Mouse (Mus musculus): ENCODE data around the gene Aph1a. TPM values are rescaled to one million over a fixed set of nuclear protein-coding genes. Genes with fewer than 3 reads are reported as not detected.
A peak's percentile ranks its signal among the peaks of the same experiment; 100 is the strongest.

Gene Aph1a
- total RNA-seq, 1 experiment = 70.9 TPM

DNA sequence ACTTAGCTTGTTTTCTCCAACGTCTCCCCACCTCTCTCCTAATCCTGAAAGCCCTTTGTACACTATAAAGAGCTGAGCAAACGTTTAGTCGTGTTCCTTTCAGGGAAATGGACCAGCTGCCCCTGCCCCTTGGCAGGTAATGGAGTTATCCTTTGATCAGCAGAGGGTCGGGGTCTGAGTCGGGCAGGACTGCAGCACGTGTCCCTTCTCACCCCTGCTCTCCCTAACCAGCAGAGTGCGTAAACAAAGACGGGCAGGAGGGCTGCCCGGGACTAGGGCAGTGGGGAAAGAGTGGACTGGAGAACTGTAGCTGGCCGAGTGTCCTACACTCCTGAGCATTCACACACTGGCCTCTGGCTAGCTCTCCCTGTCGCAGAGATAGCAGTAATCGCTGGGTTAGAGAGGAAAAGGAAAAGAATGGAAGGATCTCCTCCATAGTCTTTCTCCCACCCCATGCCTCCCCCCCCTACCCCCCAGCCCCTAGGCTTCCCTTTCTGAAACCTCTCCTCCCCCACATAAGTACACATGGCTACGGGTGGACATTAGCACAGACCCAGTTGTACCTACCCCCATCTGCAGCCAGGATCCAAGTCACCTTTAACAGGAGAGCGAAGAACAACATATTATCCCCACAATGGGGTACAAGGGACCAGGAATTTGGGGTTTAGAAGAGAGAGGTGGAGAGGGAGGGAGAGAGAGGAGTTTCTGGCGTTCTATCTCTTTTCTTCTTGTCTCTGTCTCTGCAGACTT is 10.2 kb downstream of the Aph1a start:
- in situ Hi-C loops (cut with MboI; ENCODE audit: low sequenced_read_pairs in 2 of 2, unreplicated experiment in 2 of 2) = no loop called here
- Histone ChIP-seq H3K9ac (ENCODE audit: insufficient read depth, low read depth, low read length, poor library complexity, severe bottlenecking) (no peak overlapping the region), H3K36me3 (ENCODE audit: control insufficient read depth, insufficient read depth, low read length, poor library complexity, severe bottlenecking) (no peaks in the 10 kb centered on the region), H3K9me3 (ENCODE audit: control insufficient read depth, insufficient read depth, low read depth, low read length) (no peaks in the 10 kb centered on the region), H3K4me1 (ENCODE audit: control insufficient read depth in 2 of 2, insufficient read depth in 2 of 2, low read length in 2 of 2, poor library complexity in 1 of 2) (peaks cover 4 to 17% of the 10 kb centered on the region in 2 experiments; a peak in 3 of 4 replicates), H3K4me3 (ENCODE audit: insufficient read depth in 1 of 2, low read depth in 1 of 2, low read length in 2 of 2, poor library complexity in 1 of 2, severe bottlenecking in 1 of 2) (peak overlapping the region in 1 of 2 experiments; percentile 3; a peak in 1 of 4 replicates), H3K27ac (ENCODE audit: insufficient read depth, low read depth, low read length, poor library complexity, severe bottlenecking) (no peak overlapping the region)
- TF ChIP-seq ZC3H11A (IDR thresholded peaks at IDR 0.05; ENCODE audit: borderline replicate concordance, low read depth, low read length) (no peak), HCFC1 (IDR thresholded peaks at IDR 0.05; ENCODE audit: borderline replicate concordance, insufficient read depth, low read length) (no peak), CHD2 (IDR thresholded peaks at IDR 0.05; ENCODE audit: low read depth, low read length) (no peak), MAFK (IDR thresholded peaks at IDR 0.05; ENCODE audit: insufficient read depth, low read depth, low read length) (no peak), ZNF384 (IDR thresholded peaks at IDR 0.05; ENCODE audit: low read depth, low read length) (no peak)
- no peak for DNase-seq (ENCODE audit: low read depth, low spot score)

- Histone ChIP-seq H3K36me3 (ENCODE audit: control insufficient read depth, insufficient read depth, low read length, poor library complexity, severe bottlenecking) (no peaks in the 10 kb centered on the region), H3K27ac (ENCODE audit: insufficient read depth, low read depth, low read length, poor library complexity, severe bottlenecking) (no peak within 1 kb of the TSS), H3K9ac (ENCODE audit: insufficient read depth, low read depth, low read length, poor library complexity, severe bottlenecking) (peak within 1 kb of the TSS; percentile 44), H3K4me1 (ENCODE audit: control insufficient read depth in 2 of 2, insufficient read depth in 2 of 2, low read length in 2 of 2, poor library complexity in 1 of 2) (peaks cover 4 to 16% of the 10 kb centered on the region in 2 experiments; a peak in 3 of 4 replicates), H3K4me3 (ENCODE audit: insufficient read depth in 1 of 2, low read depth in 1 of 2, low read length in 2 of 2, poor library complexity in 1 of 2, severe bottlenecking in 1 of 2) (peak within 1 kb of the TSS; percentile 46; a peak in 3 of 4 replicates), H3K9me3 (ENCODE audit: control insufficient read depth, insufficient read depth, low read depth, low read length) (no peaks in the 10 kb centered on the region)
- in situ Hi-C loops (cut with MboI; ENCODE audit: low sequenced_read_pairs in 2 of 2, unreplicated experiment in 2 of 2) = no loop called here
- TF ChIP-seq HCFC1 (IDR thresholded peaks at IDR 0.05; ENCODE audit: borderline replicate concordance, insufficient read depth, low read length) (no peak), CHD2 (IDR thresholded peaks at IDR 0.05; ENCODE audit: low read depth, low read length) (no peak), ZC3H11A (IDR thresholded peaks at IDR 0.05; ENCODE audit: borderline replicate concordance, low read depth, low read length) (no peak), ZNF384 (IDR thresholded peaks at IDR 0.05; ENCODE audit: low read depth, low read length) (no peak), MAFK (IDR thresholded peaks at IDR 0.05; ENCODE audit: insufficient read depth, low read depth, low read length) (no peak)
- no peak for DNase-seq (ENCODE audit: low read depth, low spot score)
Observed at GRCm38 (mm10) chr3:95904568-95904967, 10.8 kb downstream of the Aph1a start, which contains the start of gene Car14. TSS of gene Car14 (minus strand) at chr3:95904691.

DNA sequence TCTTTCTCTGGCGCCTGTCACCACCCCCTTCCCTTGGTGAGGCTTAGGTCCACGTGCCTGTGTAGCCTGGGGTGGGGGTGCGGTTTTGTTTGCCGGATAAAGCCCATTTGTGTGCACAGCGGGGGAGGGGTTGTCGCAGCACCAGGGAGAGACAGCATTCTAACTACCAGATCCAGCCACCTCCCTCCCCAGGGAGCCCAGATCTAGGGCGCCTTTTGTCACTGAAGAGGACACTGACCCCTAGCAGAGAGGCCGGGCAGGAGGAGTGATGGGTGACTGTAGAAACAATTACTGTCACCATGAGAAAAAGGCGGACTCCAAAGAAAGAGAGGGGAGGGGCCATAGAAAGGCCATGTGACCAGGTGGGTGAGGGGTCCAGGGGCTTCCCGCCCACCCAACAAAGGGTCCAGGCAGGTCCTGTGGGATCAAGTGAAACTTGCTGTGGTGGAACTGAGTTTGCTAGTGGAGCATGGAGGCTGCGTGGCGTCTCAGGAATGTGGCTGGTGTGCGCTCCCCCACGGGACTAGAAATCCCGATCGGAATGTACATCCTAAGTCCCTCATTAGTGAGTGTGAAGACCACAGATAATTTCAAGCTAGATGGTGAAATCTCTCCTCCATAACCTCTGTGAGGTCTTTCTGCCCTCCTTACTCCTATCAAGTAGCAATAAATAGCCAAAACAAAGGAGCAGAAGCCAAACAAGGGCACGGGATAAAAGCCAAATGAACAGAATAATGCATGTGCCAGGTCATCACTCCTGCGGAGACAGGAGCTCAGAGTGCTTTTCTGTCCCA is 11.6 kb downstream of the Aph1a start:
- Histone ChIP-seq H3K27ac (ENCODE audit: insufficient read depth, low read depth, low read length, poor library complexity, severe bottlenecking) (no peak overlapping the region), H3K9ac (ENCODE audit: insufficient read depth, low read depth, low read length, poor library complexity, severe bottlenecking) (peak overlapping the region; percentile 44; the same call in 1 of the 2 replicates), H3K9me3 (ENCODE audit: control insufficient read depth, insufficient read depth, low read depth, low read length) (no peaks in the 10 kb centered on the region), H3K4me3 (ENCODE audit: insufficient read depth in 1 of 2, low read depth in 1 of 2, low read length in 2 of 2, poor library complexity in 1 of 2, severe bottlenecking in 1 of 2) (peak overlapping the region; percentile 46; a peak in 3 of 4 replicates), H3K4me1 (ENCODE audit: control insufficient read depth in 2 of 2, insufficient read depth in 2 of 2, low read length in 2 of 2, poor library complexity in 1 of 2) (peaks cover 4 to 14% of the 10 kb centered on the region in 2 experiments; a peak in 3 of 4 replicates), H3K36me3 (ENCODE audit: control insufficient read depth, insufficient read depth, low read length, poor library complexity, severe bottlenecking) (no peaks in the 10 kb centered on the region)
- in situ Hi-C loops (cut with MboI; ENCODE audit: low sequenced_read_pairs in 2 of 2, unreplicated experiment in 2 of 2) = no loop called here
- no peak for DNase-seq (ENCODE audit: low read depth, low spot score)
- TF ChIP-seq HCFC1 (IDR thresholded peaks at IDR 0.05; ENCODE audit: borderline replicate concordance, insufficient read depth, low read length) (no peak), ZNF384 (IDR thresholded peaks at IDR 0.05; ENCODE audit: low read depth, low read length) (no peak), ZC3H11A (IDR thresholded peaks at IDR 0.05; ENCODE audit: borderline replicate concordance, low read depth, low read length) (no peak), CHD2 (IDR thresholded peaks at IDR 0.05; ENCODE audit: low read depth, low read length) (no peak), MAFK (IDR thresholded peaks at IDR 0.05; ENCODE audit: insufficient read depth, low read depth, low read length) (no peak)

- peaks cover 4 to 18% of the 10 kb centered on the region in 2 experiments; a peak in 3 of 4 replicates for H3K4me1 ChIP-seq (ENCODE audit: control insufficient read depth in 2 of 2, insufficient read depth in 2 of 2, low read length in 2 of 2, poor library complexity in 1 of 2)
- no peak overlapping the region for H3K9ac ChIP-seq (ENCODE audit: insufficient read depth, low read depth, low read length, poor library complexity, severe bottlenecking)
- TF ChIP-seq ZC3H11A (IDR thresholded peaks at IDR 0.05; ENCODE audit: borderline replicate concordance, low read depth, low read length) = 0 out of 2 replicates have a peak, but pooled peaks have one; percentile 21
- TF ChIP-seq HCFC1 (IDR thresholded peaks at IDR 0.05; ENCODE audit: borderline replicate concordance, insufficient read depth, low read length) = no peak
- no peak overlapping the region for H3K27ac ChIP-seq (ENCODE audit: insufficient read depth, low read depth, low read length, poor library complexity, severe bottlenecking)
- DNase-seq (ENCODE audit: low read depth, low spot score) = no peak
- no peak overlapping the region; a peak in 1 of 4 replicates for H3K4me3 ChIP-seq (ENCODE audit: insufficient read depth in 1 of 2, low read depth in 1 of 2, low read length in 2 of 2, poor library complexity in 1 of 2, severe bottlenecking in 1 of 2)
- no peaks in the 10 kb centered on the region for H3K9me3 ChIP-seq (ENCODE audit: control insufficient read depth, insufficient read depth, low read depth, low read length)
- H3K36me3 ChIP-seq (ENCODE audit: control insufficient read depth, insufficient read depth, low read length, poor library complexity, severe bottlenecking) = no peaks in the 10 kb centered on the region
- in situ Hi-C loops (cut with MboI; ENCODE audit: low sequenced_read_pairs in 2 of 2, unreplicated experiment in 2 of 2) = no loop called here
Observed at GRCm38 (mm10) chr3:95905940-95906492, 12.2 kb downstream of the Aph1a start.

All from ES-E14 (cell line).